Comparison of ENCODE assay signal across 13 mouse cellular contexts in genomic region chr2:167864228-167864627, GRCm38 (mm10).
DNase-seq lines count a peak whose midpoint lies in the region; ATAC-seq and TF ChIP-seq lines count a peak whose summit lies in the region.
"Had no signal": no experiment of that assay in that cellular context is flagged by ENCODE, and none has a peak within 500 bp of the region (broad histone marks: within the 10 kb centered on the region; RNA-seq: fewer than 3 reads in every experiment).

No protein-coding gene starts in this region.

- 51% methylated on average over 8 of the region's 8 CpGs for WGBS in kidney, embryonic 15.5 days

- H3K27ac ChIP-seq in gastrocnemius, adult 2 months: peak overlapping the region; percentile 48
- peak overlapping the region; percentile 24 for H3K27ac ChIP-seq in kidney, embryonic 15.5 days
- H3K27ac ChIP-seq: embryonic facial prominence, embryonic 15.5 days; hindbrain, embryonic 15.5 days had no signal

- no peak for TF ChIP-seq CTCF in gastrocnemius, adult 2 months (IDR thresholded peaks at IDR 0.05)

- H3K4me1 ChIP-seq in kidney, embryonic 15.5 days: peaks cover 54% of the 10 kb centered on the region
- H3K4me1 ChIP-seq in megakaryocyte, embryonic 14.5 days: peaks cover 98% of the 10 kb centered on the region

- no peaks in the 10 kb centered on the region for H3K9me3 ChIP-seq in kidney, embryonic 15.5 days (replicated peaks)
- no peaks in the 10 kb centered on the region for H3K9me3 ChIP-seq in megakaryocyte, embryonic 14.5 days
- H3K9me3 ChIP-seq: embryonic facial prominence, embryonic 15.5 days; hindbrain, embryonic 15.5 days had no signal

- intact Hi-C loops in gastrocnemius, adult 2 months (cut with DNase I): loop anchor here (2.0 kb wide), 1 partner anchor 23 kb away; no protein-coding TSS in a partner anchor

- no peak overlapping the region for H3K4me3 ChIP-seq in gastrocnemius, adult 2 months
- H3K4me3 ChIP-seq in kidney, embryonic 15.5 days (replicated peaks): no peak overlapping the region
- H3K4me3 ChIP-seq in megakaryocyte, embryonic 14.5 days (replicated peaks): peak overlapping the region; percentile 62
- H3K4me3 ChIP-seq: embryonic facial prominence, embryonic 15.5 days; hindbrain, embryonic 15.5 days had no signal

- no peaks in the 10 kb centered on the region for H3K27me3 ChIP-seq in kidney, embryonic 15.5 days
- H3K27me3 ChIP-seq in megakaryocyte, embryonic 14.5 days (replicated peaks): peaks cover 82% of the 10 kb centered on the region
- H3K27me3 ChIP-seq: embryonic facial prominence, embryonic 15.5 days; hindbrain, embryonic 15.5 days had no signal

- no peak for DNase-seq in gastrocnemius, adult 2 months
- no peak for DNase-seq in gastrocnemius, postnatal 4 days (ENCODE audit: low spot score in 2 of 2)
- DNase-seq in heart, adult 9 months (ENCODE audit: low spot score in 2 of 2): peak; percentile 52 to 56
- no peak for DNase-seq in thymus, adult 18-20 months
- no peak for DNase-seq in neural tube, embryonic 10.5 days (ENCODE audit: extremely low spot score, low spot score)
- DNase-seq: thymus, postnatal 25 days had no signal

- H3K9ac ChIP-seq in kidney, embryonic 15.5 days: no peak overlapping the region
- H3K9ac ChIP-seq: embryonic facial prominence, embryonic 15.5 days; hindbrain, embryonic 15.5 days had no signal

- ATAC-seq in kidney, embryonic 15.5 days (replicated peaks; ENCODE audit: low FRiP score): no peak
- no peak for ATAC-seq in megakaryocyte-erythroid progenitor cell, adult 5-6 weeks (replicated peaks; ENCODE audit: low FRiP score, low TSS enrichment, poor library complexity, severe bottlenecking)
- ATAC-seq: CD4-positive, CD25-positive, alpha-beta regulatory T cell, adult 4 months had no signal

- H3K4me2 ChIP-seq in kidney, embryonic 15.5 days: no peak overlapping the region
- H3K4me2 ChIP-seq: embryonic facial prominence, embryonic 15.5 days; hindbrain, embryonic 15.5 days; liver, embryonic 11.5 days had no signal

- H3K36me3 ChIP-seq in kidney, embryonic 15.5 days: no peaks in the 10 kb centered on the region
- peaks cover 91% of the 10 kb centered on the region for H3K36me3 ChIP-seq in megakaryocyte, embryonic 14.5 days (replicated peaks; ENCODE audit: low read length)
- H3K36me3 ChIP-seq: embryonic facial prominence, embryonic 15.5 days; hindbrain, embryonic 15.5 days had no signal

Comparison
In these comparisons a context has a peak if more than half of its experiments do, and no peak if none do; other contexts are left out.
1. DNase-seq: peak in heart, adult 9 months (2 of 2); none in gastrocnemius, adult 2 months (single experiment), gastrocnemius, postnatal 4 days (0 of 2), thymus, adult 18-20 months (0 of 2) and neural tube, embryonic 10.5 days (single experiment).